Mouse (Mus musculus) regulatory T cell (primary cell): ENCODE measurements at regions not wholly inside any gene's neighbourhood (a gene's known extent, or its start where the extent isn't known, plus 50 kb on each side); places are given as distances from the start of the nearest gene placed in this dataset.

Source experiments
- in situ Hi-C: fragments of 300-600 bp; cut with MboI, MseI; formaldehyde crosslinking; loops from one replicate; pipeline ENCODE4 v1.15.1; 2025; ENCODE audit warnings: high pct_unique_total_duplicates

DNA sequence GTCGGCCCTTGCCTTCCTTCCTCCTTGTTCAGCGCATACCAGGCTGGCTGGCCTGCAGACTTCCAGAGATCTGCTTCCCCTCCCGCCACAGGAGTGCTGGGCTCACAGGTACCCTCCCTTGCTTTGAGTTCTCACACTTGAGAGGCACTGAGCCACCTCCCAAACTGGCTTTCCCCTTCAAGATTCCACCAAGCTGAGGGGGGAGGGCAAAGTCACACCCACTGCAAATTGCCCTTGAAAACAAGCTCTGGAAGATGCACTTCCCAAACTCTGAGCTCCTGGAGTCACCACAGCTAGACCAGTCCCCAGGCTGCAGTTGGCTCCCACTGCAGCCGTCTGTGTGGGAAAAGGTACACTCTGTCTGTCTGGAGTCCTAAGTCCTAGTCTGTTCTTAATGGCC, 142.1 kb upstream of the Slc22a12 start:
- in situ Hi-C loops: loop anchor here (5.0 to 10.0 kb wide), 4 partner anchors 137 to 662 kb away; no protein-coding TSS in a partner anchor

DNA sequence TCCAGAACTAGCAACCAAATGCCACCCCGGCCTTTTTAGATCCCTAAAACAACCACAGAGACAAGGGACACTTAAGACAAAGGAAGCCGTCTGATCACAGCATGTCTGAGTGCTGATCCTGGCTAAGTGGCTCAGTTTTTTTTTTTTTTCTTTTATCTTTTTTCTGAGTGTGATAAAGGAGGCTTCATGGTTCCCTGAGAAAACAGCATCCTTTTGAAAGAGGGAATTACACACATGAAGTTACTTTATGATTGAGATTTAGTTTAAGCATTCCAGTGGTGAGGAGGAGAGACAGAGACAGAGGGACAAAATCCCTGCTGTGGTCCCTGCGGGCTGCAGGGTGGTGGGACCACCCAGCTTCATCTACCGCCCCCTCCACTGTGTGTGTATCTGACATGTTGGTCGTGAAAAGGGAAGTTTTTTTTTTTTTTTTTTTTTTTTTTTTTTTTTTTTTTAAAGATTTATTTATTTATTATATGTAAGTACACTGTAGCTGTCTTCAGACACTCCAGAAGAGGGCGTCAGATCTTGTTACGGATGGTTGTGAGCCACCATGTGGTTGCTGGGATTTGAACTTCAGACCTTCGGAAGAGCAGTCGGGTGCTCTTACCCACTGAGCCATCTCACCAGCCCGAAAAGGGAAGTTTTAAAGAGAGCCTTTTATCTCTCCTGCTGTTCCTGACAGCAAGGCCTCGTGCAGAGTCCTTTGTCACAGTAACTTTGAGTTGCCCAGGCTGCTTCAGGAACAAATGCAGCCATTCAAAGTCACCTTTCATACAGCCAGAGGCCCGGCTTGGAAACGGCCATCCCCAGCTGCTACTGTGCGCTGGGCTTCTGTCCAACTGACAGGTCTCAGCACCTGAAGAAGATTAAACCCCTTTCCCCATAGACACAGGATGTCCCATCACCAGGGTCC, 136.8 kb upstream of the Slc22a12 start:
- in situ Hi-C loops: loop anchor here (5.0 to 10.0 kb wide), 4 partner anchors 143 to 668 kb away; no protein-coding TSS in a partner anchor

DNA sequence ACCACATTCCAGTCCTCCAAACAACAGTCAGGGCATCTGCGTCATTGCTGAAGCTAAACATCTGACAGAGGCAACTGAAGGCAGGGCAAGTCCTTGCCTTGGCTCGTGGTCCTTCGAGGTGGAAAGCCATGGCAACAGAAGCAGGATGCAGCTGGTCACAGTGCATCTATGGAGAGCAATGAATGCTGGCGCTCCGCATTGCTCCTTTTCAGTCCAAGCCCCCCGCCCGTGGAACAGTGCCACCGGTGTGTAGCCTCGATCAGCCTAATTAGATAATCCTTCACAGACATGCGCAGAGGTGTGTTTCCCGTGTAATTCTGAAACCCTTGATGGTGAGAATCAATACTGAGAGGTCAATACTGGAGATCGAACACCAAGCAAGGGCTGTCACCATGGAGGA, 134.7 kb upstream of the Slc22a12 start:
- in situ Hi-C loops: no loop called here

DNA sequence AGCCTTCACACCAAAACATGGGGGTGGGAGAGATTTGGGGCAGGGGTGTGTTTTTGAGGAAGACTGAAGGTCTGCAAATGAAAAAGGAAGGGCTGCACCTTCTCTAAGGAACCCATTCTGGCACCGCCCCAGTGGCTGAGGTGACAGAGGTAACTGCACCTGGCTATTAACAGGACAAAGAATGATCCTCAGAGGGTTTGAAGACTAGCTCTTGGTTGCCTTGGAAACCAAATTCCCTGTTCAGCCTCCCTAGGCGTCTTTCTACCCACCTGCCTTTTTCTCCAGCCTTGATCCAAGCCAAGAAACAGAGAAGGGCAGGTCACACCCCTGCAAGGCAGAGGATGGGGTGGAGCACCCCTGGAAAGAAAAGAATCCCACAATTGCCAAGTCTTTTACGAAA, 132.8 kb upstream of the Slc22a12 start:
- in situ Hi-C loops: no loop called here

DNA sequence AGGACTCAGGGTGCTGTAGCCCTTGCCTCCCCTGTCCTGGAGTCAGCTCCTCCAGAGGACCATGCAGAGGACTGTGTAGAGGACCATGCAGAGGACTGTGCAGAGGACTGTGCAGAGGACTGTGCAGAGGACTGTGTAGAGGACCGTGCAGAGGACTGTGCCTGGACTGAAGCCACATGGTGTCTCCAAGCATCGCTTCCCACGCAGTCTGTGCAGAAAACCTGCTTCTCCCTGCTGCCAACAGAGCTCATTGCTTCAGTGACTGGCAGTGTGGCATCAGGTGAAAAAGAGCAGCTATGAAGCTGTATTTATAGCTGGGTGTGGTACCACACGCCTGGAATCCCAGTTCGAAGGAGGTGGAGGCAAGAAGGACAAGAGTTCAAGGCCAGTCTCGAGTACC, 128.9 kb upstream of the Slc22a12 start:
- in situ Hi-C loops: no loop called here

DNA sequence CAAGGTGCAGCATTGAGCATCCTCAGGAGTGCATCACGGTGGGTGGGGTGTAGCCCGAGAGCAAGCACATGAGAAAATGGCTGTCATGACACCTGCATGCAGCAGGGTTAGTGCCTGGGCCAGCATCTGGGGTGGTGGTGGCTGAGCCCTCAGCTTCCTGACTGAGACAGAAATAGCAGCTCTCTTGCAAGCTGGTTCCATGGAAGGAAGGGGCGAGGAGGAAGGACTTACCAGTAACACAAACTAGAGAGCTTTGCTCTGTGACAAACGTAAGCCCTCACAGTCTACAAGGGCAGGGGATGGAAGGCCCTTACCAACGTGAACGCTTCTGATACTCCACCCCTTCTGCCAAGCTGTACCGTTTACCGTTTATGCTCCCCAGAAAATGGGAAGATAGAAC, 127.0 kb upstream of the Slc22a12 start:
- in situ Hi-C loops: no loop called here

DNA sequence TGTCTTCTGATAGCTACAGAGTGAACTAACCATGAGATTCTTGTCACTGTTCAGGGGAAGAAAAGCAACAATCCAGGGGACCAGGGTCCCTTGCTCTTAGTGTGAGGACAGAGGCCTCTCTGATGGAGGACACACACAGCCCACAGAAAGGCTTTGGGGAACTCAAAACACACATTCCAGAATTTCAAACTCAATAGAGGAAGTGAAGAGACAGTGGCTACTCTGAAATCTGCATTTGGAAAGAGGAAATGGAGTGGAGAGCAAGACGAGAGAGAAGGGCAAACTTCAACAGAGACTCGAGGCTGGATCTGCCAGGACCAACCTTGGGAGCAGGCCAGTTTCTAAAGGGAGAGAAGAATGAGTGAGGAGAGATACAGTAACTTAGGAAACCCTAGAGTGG, 125.7 kb upstream of the Slc22a12 start:
- in situ Hi-C loops: no loop called here

DNA sequence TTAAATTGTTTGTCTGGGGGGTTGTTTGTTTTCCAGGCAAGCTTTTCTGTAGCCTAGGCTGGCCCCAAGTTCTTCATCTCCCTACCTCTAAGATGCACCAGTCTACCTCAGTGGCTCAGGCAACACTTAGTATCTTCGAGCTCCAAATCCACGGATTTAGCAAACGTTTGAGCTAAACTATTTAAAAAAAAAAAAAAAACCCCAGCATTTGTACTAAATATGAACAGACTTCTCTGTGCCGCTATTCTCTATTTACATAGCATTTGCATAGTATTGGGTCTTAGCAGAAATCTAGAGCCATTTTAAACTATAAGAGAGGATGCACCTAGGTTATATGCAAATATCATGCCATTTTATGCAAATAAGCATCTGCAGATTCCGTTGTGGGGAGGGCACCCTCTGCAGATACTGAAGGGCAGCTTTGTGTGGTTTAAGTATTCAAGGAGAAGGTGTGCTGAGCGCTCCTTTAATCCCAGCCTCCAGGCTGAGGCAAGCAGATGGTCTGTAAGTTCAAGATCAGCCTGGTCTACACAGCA, 123.4 kb upstream of the Slc22a12 start:
- in situ Hi-C loops: no loop called here

DNA sequence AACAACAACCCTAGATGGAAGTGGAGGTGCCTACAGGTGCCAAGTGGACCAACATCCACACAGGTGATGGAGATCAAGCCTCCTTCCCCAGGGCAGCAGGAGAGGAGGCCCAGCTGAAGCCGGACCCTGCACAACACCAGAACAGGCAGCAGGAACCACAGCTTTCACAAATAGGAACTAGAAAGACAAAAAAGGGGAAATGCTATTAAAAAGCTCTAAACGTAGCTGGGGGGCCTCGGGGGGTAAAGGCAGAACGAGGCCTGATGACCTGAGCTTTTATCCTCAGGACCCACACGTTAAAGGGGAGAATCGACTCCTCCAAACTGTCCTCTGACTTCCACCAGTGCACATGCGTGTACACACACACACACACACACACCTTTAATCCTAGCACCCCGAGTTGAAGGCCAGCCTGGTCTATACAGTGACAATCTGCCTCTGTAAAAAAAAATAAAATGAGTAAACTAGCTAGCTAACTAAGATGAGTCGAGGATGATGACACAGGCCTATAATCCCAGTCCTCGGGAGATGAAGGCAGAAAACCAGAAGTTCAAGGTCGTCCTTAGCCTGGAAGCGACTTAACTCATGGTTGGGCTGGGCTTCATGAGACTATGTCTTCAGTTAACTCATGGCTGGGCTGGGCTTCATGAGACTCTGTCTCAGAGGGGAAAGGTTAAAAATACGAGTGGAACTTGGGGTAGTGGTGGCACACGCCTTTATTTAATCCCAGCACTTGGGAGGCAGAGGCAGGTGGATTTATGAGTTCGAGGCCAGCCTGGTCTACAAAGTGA, 122.6 kb upstream of the Slc22a12 start:
- in situ Hi-C loops: no loop called here

DNA sequence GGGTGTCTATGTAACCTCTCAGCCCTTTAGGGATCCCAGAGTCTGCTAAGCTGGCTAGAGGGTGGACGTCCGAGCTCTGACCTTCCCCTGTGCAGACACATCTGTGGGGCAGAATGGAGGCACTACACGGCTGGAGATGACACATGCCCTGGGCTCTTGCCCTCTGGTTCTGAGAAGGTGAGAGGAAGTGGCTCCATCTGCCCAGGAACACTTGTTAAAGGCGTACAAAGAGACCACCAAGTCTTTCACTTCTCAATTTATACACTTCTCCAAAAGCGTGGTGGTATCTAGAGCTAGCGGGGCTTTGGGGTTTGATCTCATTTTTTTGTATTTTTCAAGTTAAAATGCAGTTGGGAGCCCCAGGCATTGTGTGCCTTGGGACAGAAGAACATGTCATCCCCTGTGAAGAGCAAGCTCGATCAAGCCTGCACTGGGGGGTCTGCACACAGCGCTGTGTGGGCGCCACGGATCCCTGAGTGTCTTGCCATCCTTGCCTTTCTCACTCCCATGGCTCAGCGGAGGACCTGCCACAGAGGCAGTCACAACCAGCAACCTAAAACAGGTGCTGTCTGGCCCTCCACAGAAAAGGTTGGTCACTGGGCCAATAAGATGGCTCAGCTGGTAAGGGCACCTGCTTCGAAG, 121.6 kb upstream of the Slc22a12 start:
- in situ Hi-C loops: no loop called here

DNA sequence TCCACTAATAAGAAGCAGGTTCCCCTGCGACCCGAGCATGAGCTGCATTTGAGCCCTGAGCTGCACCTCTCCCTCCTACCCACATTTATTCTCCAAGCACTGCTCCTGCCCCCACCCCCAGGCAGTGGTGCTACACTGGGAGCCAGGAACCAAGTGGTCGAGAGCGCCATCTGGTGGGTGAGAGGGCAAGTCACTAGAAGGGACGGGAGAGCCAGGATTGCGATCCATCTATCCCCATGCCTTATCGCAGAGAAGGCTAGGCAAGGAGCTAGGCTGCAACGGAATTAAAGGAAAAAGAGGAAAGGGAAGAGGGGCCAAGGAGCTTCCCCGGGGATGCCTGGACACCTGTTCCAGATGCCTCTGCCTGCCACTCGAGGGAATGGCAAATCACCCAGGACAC, 120.6 kb upstream of the Slc22a12 start:
- in situ Hi-C loops: no loop called here

DNA sequence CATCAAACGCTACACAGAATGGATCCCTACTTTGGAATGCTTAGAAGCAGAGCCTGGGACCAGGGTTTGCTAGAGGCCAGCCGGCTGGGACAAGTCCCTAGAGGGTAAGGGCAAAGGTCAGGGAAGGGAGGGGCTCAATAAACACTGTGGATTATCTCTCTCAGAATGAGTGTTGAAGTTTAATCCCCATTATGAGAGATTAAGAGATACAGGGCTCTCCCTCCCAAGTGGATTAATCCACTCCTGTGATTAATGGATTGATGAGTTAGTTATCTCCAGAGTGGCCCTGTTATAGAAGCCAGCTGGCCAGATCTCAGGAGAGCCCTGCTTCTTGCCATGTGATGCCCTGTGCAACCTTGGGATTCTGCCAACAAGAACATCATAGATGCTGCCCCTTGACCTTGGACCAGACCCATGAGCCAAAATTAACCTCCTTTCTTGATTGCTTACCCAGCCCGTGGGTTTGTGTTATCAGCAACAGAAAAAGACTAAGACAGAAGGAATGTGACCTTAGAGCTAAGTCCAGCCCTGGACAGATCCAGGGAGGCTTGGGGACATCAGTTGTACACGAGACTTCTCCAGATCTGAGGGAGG, 119.6 kb upstream of the Slc22a12 start:
- in situ Hi-C loops: no loop called here

DNA sequence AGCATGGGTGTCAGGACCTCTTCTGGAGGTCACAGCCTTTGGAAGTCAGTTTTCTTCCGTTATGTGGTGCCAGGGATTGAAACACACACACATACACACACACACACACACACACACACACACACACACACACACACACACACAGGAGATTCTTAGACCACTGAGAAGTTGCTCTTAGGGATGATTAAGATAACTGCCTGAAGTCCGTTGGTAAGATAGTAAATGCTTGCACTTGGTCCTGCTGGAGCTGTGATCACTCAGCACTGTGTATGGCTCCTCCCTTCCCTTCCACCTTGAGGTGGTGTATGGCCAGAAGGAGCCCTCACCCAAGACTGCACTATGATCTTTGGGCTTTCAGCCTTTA, 118.7 kb upstream of the Slc22a12 start:
- in situ Hi-C loops: no loop called here

DNA sequence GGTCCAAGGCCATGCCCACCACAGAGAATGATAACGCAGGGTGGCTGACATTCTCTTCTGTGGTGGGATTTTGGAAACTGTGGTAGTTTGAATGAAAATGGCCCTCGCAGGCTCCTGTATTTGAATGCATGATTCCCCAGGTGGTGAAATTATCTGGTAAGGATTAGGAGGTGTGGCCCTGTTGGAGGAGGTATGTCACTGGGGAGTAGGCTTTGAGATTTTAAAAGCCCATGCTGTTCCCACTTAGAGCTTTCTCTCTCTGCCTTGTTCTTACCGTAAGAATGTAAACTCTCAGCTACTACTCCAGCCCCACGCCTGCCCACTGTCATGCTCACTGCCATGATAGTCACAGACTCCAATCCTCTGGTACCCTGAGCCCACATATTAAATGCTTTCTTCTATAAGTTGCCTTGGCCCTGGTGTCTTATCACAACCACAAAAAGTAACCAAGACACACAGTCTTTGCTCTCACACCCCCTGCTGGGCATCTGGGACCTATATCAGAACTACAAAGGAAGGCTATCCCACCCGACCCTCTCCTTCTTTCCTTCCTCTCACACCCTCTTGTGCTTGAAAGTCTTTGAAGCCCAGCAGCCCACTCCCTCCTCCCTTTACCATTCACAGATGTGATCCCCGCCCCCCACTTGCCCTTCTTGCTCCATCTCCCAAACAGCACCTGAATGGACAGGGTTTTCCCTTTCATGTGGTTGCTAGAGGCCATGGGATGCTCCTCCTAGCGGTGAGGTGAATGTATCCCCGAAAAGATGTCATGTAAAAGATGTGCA, 118.1 kb upstream of the Slc22a12 start:
- in situ Hi-C loops: no loop called here

DNA sequence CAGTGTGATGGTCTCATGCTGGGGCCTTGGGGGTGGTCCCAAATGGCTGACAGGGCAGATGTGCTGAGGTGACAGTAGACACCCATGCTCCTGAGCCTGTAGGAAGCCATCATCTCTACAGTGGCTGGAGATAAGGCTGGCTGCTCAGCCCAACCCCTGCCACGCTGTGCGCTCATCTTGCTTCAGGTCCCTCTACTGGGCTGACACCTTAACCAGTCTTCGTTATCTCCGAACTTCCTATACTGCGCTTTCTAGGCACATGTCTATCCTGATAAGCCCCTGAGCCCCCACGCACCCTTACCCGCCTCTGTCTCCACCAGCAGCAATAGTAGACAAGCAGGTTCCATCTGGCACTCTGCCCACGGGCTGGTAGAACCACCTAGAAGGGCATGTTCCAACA, 117.3 kb upstream of the Slc22a12 start:
- in situ Hi-C loops: no loop called here

DNA sequence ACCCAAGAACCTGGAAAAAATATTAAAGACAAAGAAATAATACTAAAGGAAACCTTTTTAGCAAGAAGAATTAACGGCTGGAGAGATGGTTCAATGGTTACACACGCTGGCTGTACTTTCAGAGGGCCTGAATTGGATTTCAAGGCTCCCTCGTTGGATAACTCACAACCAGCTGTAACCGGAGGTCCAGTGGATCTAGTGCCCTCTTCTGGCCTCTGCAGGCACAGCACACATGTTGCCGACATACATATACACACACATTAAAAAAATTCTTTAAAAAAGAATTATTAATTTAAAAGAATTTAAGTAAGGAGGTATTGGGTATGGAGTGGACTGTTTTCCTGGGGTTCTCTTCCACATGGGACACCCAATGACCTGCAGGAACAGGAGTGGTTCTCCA, 111.7 kb upstream of the Slc22a12 start:
- in situ Hi-C loops: loop anchor here (5.0 kb wide), 1 partner anchor 42 kb away; no protein-coding TSS in a partner anchor

DNA sequence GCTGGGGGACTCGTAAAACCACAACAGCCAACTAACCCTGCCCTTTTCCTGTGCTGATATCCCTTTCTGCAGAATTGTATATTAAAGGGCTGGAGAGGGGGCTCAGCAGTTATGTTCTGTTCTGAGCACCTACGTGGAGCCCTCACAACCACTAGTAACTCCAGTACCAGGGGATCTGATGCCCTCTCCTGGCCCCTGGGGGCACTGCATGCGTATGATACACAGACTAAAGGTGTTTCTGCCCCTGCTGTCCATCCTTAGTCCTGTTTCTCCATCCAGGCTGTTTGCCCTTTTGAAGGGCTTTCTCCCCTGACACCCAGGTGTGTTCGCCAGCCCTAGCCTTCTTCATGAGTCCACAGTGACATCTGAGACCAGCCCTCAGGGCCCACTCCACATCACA, 109.9 kb upstream of the Slc22a12 start:
- in situ Hi-C loops: loop anchor here (5.0 kb wide), 1 partner anchor 40 kb away; no protein-coding TSS in a partner anchor

DNA sequence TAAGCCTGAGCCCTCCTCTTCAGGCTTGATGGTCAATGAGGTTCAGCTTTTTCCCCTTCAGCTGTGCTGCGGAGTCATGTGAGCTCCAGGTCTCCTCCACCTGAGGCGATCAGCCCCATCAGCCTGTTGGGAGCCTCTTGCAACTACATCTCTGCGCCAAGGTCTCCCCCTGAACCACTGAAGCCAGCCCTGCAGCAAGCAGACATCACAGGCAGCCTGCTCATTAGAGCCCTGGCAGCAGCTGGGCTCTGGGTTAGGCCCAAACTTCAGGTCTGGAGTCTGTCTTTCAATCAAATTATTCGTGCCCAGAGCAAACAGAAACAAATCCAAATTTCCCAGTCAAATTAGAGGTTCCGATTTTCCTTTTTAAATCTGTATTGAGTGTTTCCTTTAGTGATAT, 108.4 kb upstream of the Slc22a12 start:
- in situ Hi-C loops: loop anchor here (5.0 kb wide), 1 partner anchor 39 kb away; no protein-coding TSS in a partner anchor

DNA sequence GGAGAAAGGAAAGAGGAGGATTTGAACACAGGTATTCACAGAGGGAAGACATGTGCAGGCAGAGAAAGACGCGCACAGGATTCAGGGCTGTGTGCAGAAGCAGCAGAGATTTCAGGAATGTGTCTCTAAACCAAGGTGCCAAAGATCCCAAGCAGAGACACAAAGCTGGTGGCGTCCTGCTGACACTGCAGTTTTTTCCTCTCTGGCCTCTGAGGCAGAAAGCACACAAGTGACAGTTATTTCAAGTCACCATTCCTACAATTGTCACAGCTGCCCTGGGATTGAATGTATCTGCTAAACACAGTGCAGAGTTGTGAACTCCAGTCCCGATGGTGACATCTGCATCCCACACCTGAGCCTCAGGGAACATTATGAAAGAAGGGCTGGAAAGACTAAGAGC, 107.1 kb upstream of the Slc22a12 start:
- in situ Hi-C loops: loop anchor here (5.0 to 25.0 kb wide), 3 partner anchors 38 to 512 kb away; no protein-coding TSS in a partner anchor

DNA sequence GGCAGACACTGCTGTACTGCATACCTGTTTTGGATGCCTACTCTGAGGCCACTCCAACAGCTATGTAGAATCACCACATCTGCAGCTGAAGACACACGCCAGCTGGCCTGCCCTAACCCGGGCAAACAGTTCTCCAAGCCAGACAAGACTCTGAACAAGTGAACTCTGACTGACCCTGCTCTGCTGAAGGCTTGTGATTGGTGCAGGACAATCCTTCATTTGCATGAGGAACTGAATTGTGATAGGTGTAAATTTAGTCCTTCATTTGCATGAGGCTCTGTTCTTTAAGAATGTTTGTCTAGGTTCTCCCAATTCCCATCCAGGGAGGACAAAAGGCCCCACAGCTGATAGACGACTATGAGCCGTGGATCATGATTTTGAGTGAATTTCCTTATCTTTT, 104.9 kb upstream of the Slc22a12 start:
- in situ Hi-C loops: loop anchor here (10.0 to 25.0 kb wide), 2 partner anchors 447 to 515 kb away; no protein-coding TSS in a partner anchor
